Mouse (Mus musculus) MEL (cell line): ENCODE data around the gene Fgfr2. TPM values are rescaled to one million over a fixed set of nuclear protein-coding genes. Genes with fewer than 3 reads are reported as not detected.

Experiments
- DNase-seq: peaks from one replicate; pipeline ENCODE4 v3.0.0; 2011; ENCODE audit warnings: low read depth, low spot score
- H3K27ac ChIP-seq: 2 replicates; pipeline ENCODE4 v1.5.1; 2012; ENCODE audit warnings: low read depth, mild to moderate bottlenecking, control low read depth, low read length, moderate library complexity; ENCODE audit not compliant: control insufficient read depth
- H3K27me3 ChIP-seq, 2 experiments: fragments of 150-350 bp in 1 of 2; sonication (generic) in 1 of 2; 2 replicates each; pipeline ENCODE4 v1.6.1; 2012; ENCODE audit warnings: low read length in 2 of 2, mild to moderate bottlenecking in 2 of 2, improper control_type of control experiment in 1 of 2, moderate library complexity in 1 of 2; ENCODE audit not compliant: insufficient read depth in 2 of 2, control insufficient read depth in 1 of 2
- H3K36me3 ChIP-seq, 2 experiments: 2 replicates each; pipeline ENCODE4 v1.6.1; 2012 to 2014; ENCODE audit warnings: low read length in 2 of 2, improper control_type of control experiment in 1 of 2, inconsistent platforms in 1 of 2, mild to moderate bottlenecking in 1 of 2; ENCODE audit not compliant: insufficient read depth in 2 of 2, control insufficient read depth in 1 of 2
- H3K4me1 ChIP-seq, 2 experiments: fragments of 150-350 bp in 1 of 2; sonication (generic) in 1 of 2; 2 replicates each; pipeline ENCODE4 v1.6.1; 2012; ENCODE audit warnings: low read length in 2 of 2, improper control_type of control experiment in 1 of 2, mild to moderate bottlenecking in 1 of 2; ENCODE audit not compliant: insufficient read depth in 2 of 2, control insufficient read depth in 1 of 2
- H3K4me3 ChIP-seq, 2 experiments: fragments of 150-350 bp in 1 of 2; sonication (generic) in 1 of 2; 2 replicates each; pipeline ENCODE4 v1.5.1; 2012; ENCODE audit warnings: low read depth in 2 of 2, low read length in 2 of 2, mild to moderate bottlenecking in 2 of 2, moderate library complexity in 2 of 2, control low read depth in 1 of 2, improper control_type of control experiment in 1 of 2; ENCODE audit not compliant: control insufficient read depth in 1 of 2, insufficient read depth in 1 of 2
- H3K79me2 ChIP-seq: 2 replicates; pipeline ENCODE4 v1.6.1; 2012; ENCODE audit warnings: mild to moderate bottlenecking, low read length, moderate library complexity; ENCODE audit not compliant: control insufficient read depth, poor library complexity, insufficient read depth
- H3K9ac ChIP-seq: 2 replicates; pipeline ENCODE4 v1.6.1; 2012; ENCODE audit warnings: low read depth, mild to moderate bottlenecking, control low read depth, low read length, moderate library complexity; ENCODE audit not compliant: control insufficient read depth, poor library complexity, severe bottlenecking
- H3K9me3 ChIP-seq: fragments of 150-350 bp; sonication (generic); replicated peaks from 2 replicates; pipeline ENCODE4 v1.6.1; 2012; ENCODE audit warnings: mild to moderate bottlenecking, low read length, improper control_type of control experiment, moderate library complexity; ENCODE audit not compliant: insufficient read depth
- CHD2 ChIP-seq: IDR thresholded peaks from 2 replicates; pipeline ENCODE4 v1.6.1; 2011; ENCODE audit warnings: low read length, improper control_type of control experiment
- CTCF ChIP-seq, 3 experiments: IDR thresholded peaks in 2 of 3; conservative IDR thresholded peaks in 1 of 3; 2 replicates each; pipeline ENCODE4 v1.5.1; 2011 to 2012; ENCODE audit warnings: low read length in 3 of 3, low read depth in 2 of 3, mild to moderate bottlenecking in 2 of 3, improper control_type of control experiment in 1 of 3, inconsistent platforms in 1 of 3, mixed read lengths in 1 of 3, moderate library complexity in 1 of 3; ENCODE audit not compliant: control insufficient read depth in 1 of 3, insufficient read depth in 1 of 3, poor library complexity in 1 of 3, severe bottlenecking in 1 of 3
- E2F4 ChIP-seq: IDR thresholded peaks from 2 replicates; pipeline ENCODE4 v1.6.1; 2011; ENCODE audit warnings: low read depth, low read length, improper control_type of control experiment, borderline replicate concordance
- ELF1 ChIP-seq: IDR thresholded peaks from 2 replicates; pipeline ENCODE4 v1.6.1; 2014; ENCODE audit warnings: low read depth, mild to moderate bottlenecking, inconsistent platforms, low read length, improper control_type of control experiment, moderate library complexity
- EP300 ChIP-seq, 2 experiments: IDR thresholded peaks; 2 replicates each; pipeline ENCODE4 v1.6.1; 2011; ENCODE audit warnings: improper control_type of control experiment in 2 of 2, low read length in 2 of 2, low read depth in 1 of 2, mild to moderate bottlenecking in 1 of 2
- ETS1 ChIP-seq: IDR thresholded peaks from 2 replicates; pipeline ENCODE4 v1.6.1; 2012; ENCODE audit warnings: low read depth, mild to moderate bottlenecking, inconsistent platforms, low read length, improper control_type of control experiment, moderate library complexity
- GABPA ChIP-seq: IDR thresholded peaks from 2 replicates; pipeline ENCODE4 v1.6.1; 2012; ENCODE audit warnings: low read depth, mild to moderate bottlenecking, inconsistent platforms, low read length, improper control_type of control experiment, moderate library complexity
- HCFC1 ChIP-seq: IDR thresholded peaks from 2 replicates; pipeline ENCODE4 v1.6.1; 2012; ENCODE audit warnings: low read depth, mild to moderate bottlenecking, inconsistent platforms, low read length, improper control_type of control experiment, moderate library complexity
- MAFK ChIP-seq: IDR thresholded peaks from 2 replicates; pipeline ENCODE4 v1.6.1; 2011; ENCODE audit warnings: low read depth, mild to moderate bottlenecking, low read length, improper control_type of control experiment, borderline replicate concordance
- MXI1 ChIP-seq: IDR thresholded peaks from 2 replicates; pipeline ENCODE4 v1.6.1; 2011; ENCODE audit warnings: mild to moderate bottlenecking, low read depth, low read length, improper control_type of control experiment
- MYB ChIP-seq: IDR thresholded peaks from 2 replicates; pipeline ENCODE4 v1.6.1; 2011; ENCODE audit warnings: mild to moderate bottlenecking, low read depth, low read length, improper control_type of control experiment
- MYC ChIP-seq: IDR thresholded peaks from 2 replicates; pipeline ENCODE4 v1.6.1; 2011; ENCODE audit warnings: low read depth, mild to moderate bottlenecking, low read length, improper control_type of control experiment, moderate library complexity
- NELFE ChIP-seq: IDR thresholded peaks from 2 replicates; pipeline ENCODE4 v1.6.1; 2011; ENCODE audit warnings: low read depth, low read length, improper control_type of control experiment
- NRF1 ChIP-seq: IDR thresholded peaks from 2 replicates; pipeline ENCODE4 v1.6.1; 2014; ENCODE audit warnings: low read depth, mild to moderate bottlenecking, inconsistent platforms, low read length, improper control_type of control experiment, moderate library complexity; ENCODE audit not compliant: poor library complexity, insufficient read depth, severe bottlenecking
- SIN3A ChIP-seq: IDR thresholded peaks from 2 replicates; pipeline ENCODE4 v1.6.1; 2012; ENCODE audit warnings: low read length, improper control_type of control experiment, inconsistent platforms
- TAL1 ChIP-seq: IDR thresholded peaks from 2 replicates; pipeline ENCODE4 v1.6.1; 2012; ENCODE audit warnings: mild to moderate bottlenecking, inconsistent platforms, low read length, moderate library complexity, mixed read lengths
- TBP ChIP-seq: IDR thresholded peaks from 2 replicates; pipeline ENCODE4 v1.8.0; 2011; ENCODE audit warnings: low read depth, low read length, improper control_type of control experiment
- USF2 ChIP-seq, 2 experiments: IDR thresholded peaks; 2 replicates each; pipeline ENCODE4 v1.6.1; 2011 to 2012; ENCODE audit warnings: improper control_type of control experiment in 2 of 2, low read length in 2 of 2, borderline replicate concordance in 1 of 2, inconsistent platforms in 1 of 2, low read depth in 1 of 2, mild to moderate bottlenecking in 1 of 2; ENCODE audit not compliant: insufficient read depth in 1 of 2
- ZC3H11A ChIP-seq: IDR thresholded peaks from 2 replicates; pipeline ENCODE4 v1.6.1; 2012; ENCODE audit warnings: low read depth, mild to moderate bottlenecking, inconsistent platforms, low read length, improper control_type of control experiment
- ZMIZ1 ChIP-seq: IDR thresholded peaks from 2 replicates; pipeline ENCODE4 v1.6.1; 2012; ENCODE audit warnings: low read depth, mild to moderate bottlenecking, inconsistent platforms, low read length, improper control_type of control experiment, moderate library complexity
- ZNF384 ChIP-seq: IDR thresholded peaks from 2 replicates; pipeline ENCODE4 v1.6.1; 2012; ENCODE audit warnings: low read depth, mild to moderate bottlenecking, inconsistent platforms, low read length, improper control_type of control experiment
- polyA plus RNA-seq, 2 experiments: library from polyadenylated mRNA; stranded (reverse) in 1 of 2; unstranded in 1 of 2; fragments of >175 nt in 1 of 2; fragments of >200 nt in 1 of 2; gene quantifications; 2 replicates each; pipeline versions ENCODE4 v1.2.1 to v1.2.4; 2012; ENCODE audit warnings: low replicate concordance in 2 of 2, low read depth in 1 of 2; ENCODE audit not compliant: insufficient read length in 2 of 2, insufficient read depth in 1 of 2, missing spikeins in 1 of 2
- total RNA-seq: library from RNA; depleted of rRNA; stranded (reverse); fragments of 300-350 nt; gene quantifications from 2 replicates; pipeline ENCODE4 v1.2.3, GENCODE M21; 2012

Gene Fgfr2
- total and polyA plus RNA-seq, 3 experiments = not detected

- TF ChIP-seq NELFE (no peak), HCFC1 (no peak), MAFK (no peak), TBP (no peak), ETS1 (no peak), ZC3H11A (no peak), MYC (no peak), MYB (no peak), MXI1 (no peak), TAL1 (no peak), GABPA (no peak), SIN3A (no peak), CTCF (IDR thresholded peaks at IDR 0.05 in 2 of 3, conservative IDR thresholded peaks at IDR 0.05 in 1 of 3; ENCODE audit: control insufficient read depth in 1 of 3, insufficient read depth in 1 of 3, low read depth in 2 of 3, low read length in 3 of 3, poor library complexity in 1 of 3, severe bottlenecking in 1 of 3) (no peak)
- no peak overlapping the region for H3K27ac ChIP-seq
Observed at GRCm38 (mm10) chr7:132670863-132671165, 452.3 kb downstream of the Fgfr2 start.

GRCm38 (mm10) chr7:132669999-132670862 lies 452.9 kb downstream of the Fgfr2 start:
- Histone ChIP-seq H3K4me1 (peaks cover 9% of the 10 kb centered on the region in 2 experiments), H3K27ac (no peak overlapping the region), H3K27me3 (no peaks in the 10 kb centered on the region), H3K79me2 (no peaks in the 10 kb centered on the region), H3K9ac (no peak overlapping the region), H3K9me3 (no peaks in the 10 kb centered on the region), H3K36me3 (peaks cover 0 to 7% of the 10 kb centered on the region in 2 experiments; a peak in 2 of 4 replicates), H3K4me3 (no peak overlapping the region)
- TF ChIP-seq ZNF384 = no peak
- TF ChIP-seq MYB = no peak
- no peak for TF ChIP-seq TAL1
- no peak for TF ChIP-seq ELF1
- TF ChIP-seq ZMIZ1 = no peak
- TF ChIP-seq MXI1 = no peak
- no peak for TF ChIP-seq E2F4
- TF ChIP-seq CTCF (IDR thresholded peaks at IDR 0.05 in 2 of 3, conservative IDR thresholded peaks at IDR 0.05 in 1 of 3; ENCODE audit: control insufficient read depth in 1 of 3, insufficient read depth in 1 of 3, low read depth in 2 of 3, low read length in 3 of 3, poor library complexity in 1 of 3, severe bottlenecking in 1 of 3) = no peak
- no peak for TF ChIP-seq CHD2
- no peak for TF ChIP-seq USF2 (IDR thresholded peaks at IDR 0.05; ENCODE audit: borderline replicate concordance in 1 of 2, insufficient read depth in 1 of 2, low read depth in 1 of 2, low read length in 2 of 2)
- TF ChIP-seq EP300 (IDR thresholded peaks at IDR 0.05; ENCODE audit: low read depth in 1 of 2, low read length in 2 of 2) = no peak
- no peak for TF ChIP-seq MYC
- no peak for TF ChIP-seq NRF1
- no peak for DNase-seq

More at GRCm38 (mm10) chr7:132670863-132671165, 452.3 kb downstream of the Fgfr2 start:
- H3K27me3 ChIP-seq = no peaks in the 10 kb centered on the region
- H3K36me3 ChIP-seq = peaks cover 0 to 7% of the 10 kb centered on the region in 2 experiments; a peak in 2 of 4 replicates
- H3K9me3 ChIP-seq = no peaks in the 10 kb centered on the region
- no peak overlapping the region for H3K4me3 ChIP-seq
- peaks cover 9% of the 10 kb centered on the region in 2 experiments for H3K4me1 ChIP-seq
- DNase-seq = no peak
- H3K9ac ChIP-seq = no peak overlapping the region
- no peaks in the 10 kb centered on the region for H3K79me2 ChIP-seq
